Comparison of ENCODE assay signal across 29 mouse cellular contexts in the genomic region with DNA sequence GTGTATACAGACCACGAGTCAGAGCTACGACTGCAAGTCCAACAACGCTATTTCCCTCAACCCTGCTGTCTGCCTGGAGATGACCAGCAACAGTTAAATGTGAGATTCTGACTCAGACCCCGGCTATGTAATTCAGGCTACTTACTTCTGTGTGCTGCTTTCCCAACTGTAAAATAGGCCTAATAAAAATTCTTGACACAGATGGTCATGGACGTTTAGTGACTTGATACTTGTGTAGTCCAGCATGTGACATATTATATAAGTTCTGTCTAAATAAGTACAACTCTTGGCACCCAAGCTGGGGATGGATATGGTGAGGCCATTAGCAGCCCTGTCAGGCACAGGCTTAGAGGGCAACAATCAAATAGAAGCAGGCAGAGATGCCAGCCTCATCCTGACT.
A peak's percentile ranks its signal among the peaks of the same experiment; 100 is the strongest.
DNase-seq lines count a peak whose midpoint lies in the region; TF ChIP-seq lines count a peak whose summit lies in the region.
"Had no signal": no experiment of that assay in that cellular context is flagged by ENCODE, and none has a peak within 500 bp of the region (broad histone marks: within the 10 kb centered on the region; RNA-seq: fewer than 3 reads in every experiment).

No protein-coding gene starts in this region.

- intact Hi-C loops in gastrocnemius, adult 2 months (cut with DNase I): loop anchor here (5.0 kb wide), 1 partner anchor 214 kb away; no protein-coding TSS in a partner anchor
- intact Hi-C loops in gastrocnemius, postnatal 14 days (cut with DNase I; ENCODE audit: low total_unique reads): no loop called here

- H3K36me3 ChIP-seq in myocyte (ENCODE audit: control insufficient read depth, insufficient read depth): no peaks in the 10 kb centered on the region
- H3K36me3 ChIP-seq: embryonic facial prominence, embryonic 10.5 days; embryonic facial prominence, embryonic 13.5 days; forebrain, embryonic 10.5 days; G1E; heart, embryonic 10.5 days; heart, embryonic 13.5 days had no signal

- TF ChIP-seq POLR2A in myocyte (IDR thresholded peaks at IDR 0.05; ENCODE audit: insufficient read length, low read depth): no peak

- H3K27ac ChIP-seq in gastrocnemius, adult 2 months: peak overlapping the region; percentile 43
- H3K27ac ChIP-seq: embryonic facial prominence, embryonic 10.5 days; embryonic facial prominence, embryonic 13.5 days; forebrain, embryonic 10.5 days; forebrain, embryonic 13.5 days; heart, adult 2 months; heart, embryonic 10.5 days; heart, embryonic 13.5 days; hindbrain, embryonic 14.5 days; hindbrain, postnatal 0 days had no signal

- H3K27me3 ChIP-seq in myocyte (ENCODE audit: control insufficient read depth, insufficient read depth, insufficient read length): no peaks in the 10 kb centered on the region
- H3K27me3 ChIP-seq: CH12.LX; embryonic facial prominence, embryonic 13.5 days; forebrain, embryonic 13.5 days; heart, embryonic 13.5 days had no signal

- H3K79me2 ChIP-seq in myocyte (ENCODE audit: control insufficient read depth, insufficient read depth): no peaks in the 10 kb centered on the region

- H3ac ChIP-seq in myocyte (ENCODE audit: control insufficient read depth, insufficient read length): no peak overlapping the region

- no peak for TF ChIP-seq CTCF in gastrocnemius, adult 2 months (IDR thresholded peaks at IDR 0.05)

- peak overlapping the region; percentile 30 for H3K4me2 ChIP-seq in myocyte (ENCODE audit: low read depth)
- H3K4me2 ChIP-seq: embryonic facial prominence, embryonic 13.5 days; forebrain, embryonic 13.5 days; heart, embryonic 13.5 days; hindbrain, embryonic 14.5 days had no signal

- peak; percentile 44 for DNase-seq in gastrocnemius, adult 2 months
- no peak for DNase-seq in gastrocnemius, postnatal 14 days
- peak; percentile 22 for DNase-seq in NIH3T3 (ENCODE audit: low read depth)
- no peak for DNase-seq in thymus, adult 18-20 months
- DNase-seq in cerebellum, postnatal 4 days (ENCODE audit: low spot score in 2 of 2): no peak
- no peak for DNase-seq in heart, adult 11 months
- DNase-seq: adrenal gland, adult 2 months; adrenal gland, postnatal 14 days; cerebellum, adult 11 months; cerebellum, adult 2 months; cerebellum, adult 9-11 months; cerebellum, postnatal 25 days; embryo, embryonic 11 days; gastrocnemius, postnatal 25 days; heart, adult 2 months; heart, postnatal 14 days; heart, postnatal 4 days; kidney, adult 2 months had no signal

- H3K4me3 ChIP-seq in gastrocnemius, adult 2 months: no peak overlapping the region
- H3K4me3 ChIP-seq in myocyte: no peak overlapping the region
- H3K4me3 ChIP-seq: embryonic facial prominence, embryonic 10.5 days; embryonic facial prominence, embryonic 13.5 days; forebrain, embryonic 10.5 days; forebrain, embryonic 13.5 days; heart, adult 2 months; heart, embryonic 10.5 days; heart, embryonic 13.5 days had no signal

TF ChIP-seq in myocyte, 11 proteins besides CTCF, POLR2A, EP300 and RAD21:
- TF ChIP-seq MAX (IDR thresholded peaks at IDR 0.05; ENCODE audit: low read depth) (no peak), TCF12 (IDR thresholded peaks at IDR 0.05; ENCODE audit: insufficient read depth, poor library complexity, severe bottlenecking) (no peak), MYOD1 (IDR thresholded peaks at IDR 0.05; ENCODE audit: control insufficient read depth in 1 of 3, insufficient read length in 2 of 3, low read depth in 2 of 3) (peak in 1 of 3 experiments; percentile 1), REST (IDR thresholded peaks at IDR 0.05; ENCODE audit: insufficient read depth, insufficient read length) (no peak), USF1 (IDR thresholded peaks at IDR 0.05; ENCODE audit: low read depth) (peak; percentile 82), TCF3 (IDR thresholded peaks at IDR 0.05; ENCODE audit: insufficient read length, low read depth) (no peak)

Comparison
In these comparisons a context has a peak if more than half of its experiments do, and no peak if none do; other contexts are left out.
1. DNase-seq: peak in gastrocnemius, adult 2 months (single experiment) and NIH3T3 (single experiment); none in gastrocnemius, postnatal 14 days (single experiment), thymus, adult 18-20 months (0 of 2), cerebellum, postnatal 4 days (0 of 2) and heart, adult 11 months (single experiment).